Mouse (Mus musculus) limb, embryonic 11.5 days (tissue): ENCODE data around the gene Evi2a. TPM values are rescaled to one million over a fixed set of nuclear protein-coding genes. Genes with fewer than 3 reads are reported as not detected.

Experiments used
- ATAC-seq: fragments of 200-750 bp; cut with Nextera tagmentation; 2 replicates; pipeline ENCODE4 v1.8.0; 2017; ENCODE audit warnings: low read depth; ENCODE audit not compliant: insufficient number of reproducible peaks, low FRiP score, low TSS enrichment
- DNase-seq: peaks from one replicate; pipeline ENCODE4 v3.0.0-alpha.2; 2015; ENCODE audit warnings: low spot score
- H3K27ac ChIP-seq: fragments of 300-500 bp; sonication (generic); replicated peaks from 2 replicates; pipeline ENCODE4 v1.5.1; 2014; ENCODE audit warnings: low read depth, mild to moderate bottlenecking, low read length
- H3K27me3 ChIP-seq: fragments of 300-500 bp; sonication (generic); 2 replicates; pipeline ENCODE4 v1.6.1; 2014; ENCODE audit warnings: mild to moderate bottlenecking, low read length, mixed read lengths; ENCODE audit not compliant: control insufficient read depth, insufficient read depth
- H3K36me3 ChIP-seq: fragments of 300-500 bp; sonication (generic); 2 replicates; pipeline ENCODE4 v1.6.1; 2014; ENCODE audit warnings: mild to moderate bottlenecking, low read length, moderate library complexity, mixed read lengths; ENCODE audit not compliant: control insufficient read depth, insufficient read depth
- H3K4me1 ChIP-seq: fragments of 300-500 bp; sonication (generic); 2 replicates; pipeline ENCODE4 v1.6.1; 2014; ENCODE audit warnings: low read length, mixed read lengths; ENCODE audit not compliant: control insufficient read depth, insufficient read depth
- H3K4me2 ChIP-seq: fragments of 300-500 bp; sonication (generic); 2 replicates; pipeline ENCODE4 v1.6.1; 2014; ENCODE audit warnings: low read depth, mild to moderate bottlenecking, moderate library complexity; ENCODE audit not compliant: severe bottlenecking
- H3K4me3 ChIP-seq: fragments of 300-500 bp; sonication (generic); 2 replicates; pipeline ENCODE4 v1.5.1; 2014; ENCODE audit warnings: low read depth, low read length
- H3K9ac ChIP-seq: fragments of 300-500 bp; sonication (generic); 2 replicates; pipeline ENCODE4 v1.6.1; 2014; ENCODE audit warnings: mild to moderate bottlenecking, low read length
- H3K9me3 ChIP-seq: fragments of 300-500 bp; sonication (generic); 2 replicates; pipeline ENCODE4 v1.6.1; 2016; ENCODE audit warnings: low read length; ENCODE audit not compliant: control insufficient read depth
- WGBS: fragments of 180-500 bp; shearing (Covaris S2); extraction: QIAGEN DNeasy Blood & Tissue Kit; methylation state at CpG from one replicate; pipeline ENCODE4 v1.1.7; 2014; 5-methylcytosine and 5-hydroxymethylcytosine counted together
- polyA plus RNA-seq: library from polyadenylated mRNA; unstranded; fragments of >200 nt; fragmentation: Nextera tagmentation; extraction: Ambion mirVana; gene quantifications from 2 replicates; pipeline ENCODE4 v1.2.1, GENCODE M21; 2014

Evi2a gene
- polyA plus RNA-seq, 1 experiment from 2014 or later: 2.0 TPM

DNA sequence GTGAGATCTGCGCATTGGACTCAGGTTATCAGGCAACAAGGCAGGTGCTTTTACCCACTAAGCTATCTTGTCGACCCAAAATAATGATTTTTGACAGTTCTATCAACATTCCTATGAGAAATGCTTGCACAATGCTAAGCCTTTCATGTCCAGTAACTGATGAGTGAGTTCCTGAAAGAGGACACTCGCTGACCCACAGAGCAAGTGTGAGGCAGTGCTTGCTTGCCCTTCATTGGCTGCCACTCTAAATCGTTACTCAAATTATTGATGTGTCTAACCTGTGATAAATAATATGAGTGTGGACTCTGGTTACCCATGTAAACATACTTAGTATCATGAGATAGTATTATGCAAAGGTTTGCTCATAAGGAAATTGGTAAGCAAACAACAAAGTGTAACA is 30.1 kb upstream of the Evi2a start:
- DNase-seq (no peak), ATAC-seq (no peak)
- H3K9ac ChIP-seq: no peak overlapping the region
- WGBS: 94% methylated on average over 4 of the region's 4 CpGs
- no peak overlapping the region for H3K4me3 ChIP-seq
- H3K27me3 ChIP-seq: no peaks in the 10 kb centered on the region
- H3K9me3 ChIP-seq: no peaks in the 10 kb centered on the region
- no peak overlapping the region for H3K27ac ChIP-seq
- no peaks in the 10 kb centered on the region for H3K4me1 ChIP-seq
- no peak overlapping the region for H3K4me2 ChIP-seq
- peaks cover 5% of the 10 kb centered on the region; the same call in 1 of the 2 replicates for H3K36me3 ChIP-seq

DNA sequence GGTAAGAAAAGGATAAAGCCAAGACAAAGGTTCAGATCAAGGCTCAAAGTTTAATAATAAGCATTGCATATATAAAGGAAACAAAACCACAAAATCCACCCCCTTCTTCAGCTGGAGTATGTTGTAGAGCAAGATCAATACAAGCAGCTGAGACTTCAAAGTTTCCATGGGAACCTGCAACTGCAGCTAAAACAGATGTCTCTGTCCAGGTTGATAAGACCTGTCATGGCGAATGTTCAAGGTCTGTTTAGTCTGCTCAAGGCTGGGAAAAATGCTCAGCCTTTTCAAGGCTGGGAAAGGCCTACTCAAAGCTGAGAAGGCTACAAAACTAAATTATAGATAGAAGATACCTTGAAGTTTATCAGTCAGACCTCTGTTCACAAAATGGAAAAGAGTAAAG is 22.2 kb upstream of the Evi2a start:
- Histone ChIP-seq H3K4me1 (no peaks in the 10 kb centered on the region), H3K27ac (no peak overlapping the region), H3K4me2 (no peak overlapping the region), H3K4me3 (no peak overlapping the region), H3K9ac (no peak overlapping the region), H3K27me3 (no peaks in the 10 kb centered on the region), H3K36me3 (peaks cover 15% of the 10 kb centered on the region), H3K9me3 (no peaks in the 10 kb centered on the region)
- ATAC-seq (no peak), DNase-seq (no peak)
- 85% methylated on average over 1 of the region's 1 CpGs for WGBS

GRCm38 (mm10) chr11:79536293-79536692 is 5.9 kb upstream of the Evi2a start:
- no peak overlapping the region for H3K9ac ChIP-seq
- H3K9me3 ChIP-seq: no peaks in the 10 kb centered on the region
- ATAC-seq: no peak
- no peak overlapping the region for H3K4me2 ChIP-seq
- H3K36me3 ChIP-seq: no peaks in the 10 kb centered on the region
- no peak overlapping the region for H3K27ac ChIP-seq
- 92% methylated on average over 3 of the region's 3 CpGs for WGBS
- H3K4me3 ChIP-seq: no peak overlapping the region
- H3K27me3 ChIP-seq: no peaks in the 10 kb centered on the region
- H3K4me1 ChIP-seq: no peaks in the 10 kb centered on the region
- no peak for DNase-seq

GRCm38 (mm10) chr11:79535554-79535953 is 5.1 kb upstream of the Evi2a start:
- no peak for DNase-seq
- Histone ChIP-seq H3K27ac (no peak overlapping the region), H3K9ac (no peak overlapping the region), H3K27me3 (no peaks in the 10 kb centered on the region), H3K4me3 (no peak overlapping the region), H3K4me1 (no peaks in the 10 kb centered on the region), H3K4me2 (no peak overlapping the region), H3K36me3 (no peaks in the 10 kb centered on the region), H3K9me3 (no peaks in the 10 kb centered on the region)
- 89% methylated on average over 4 of the region's 4 CpGs for WGBS
- no peak for ATAC-seq

DNA sequence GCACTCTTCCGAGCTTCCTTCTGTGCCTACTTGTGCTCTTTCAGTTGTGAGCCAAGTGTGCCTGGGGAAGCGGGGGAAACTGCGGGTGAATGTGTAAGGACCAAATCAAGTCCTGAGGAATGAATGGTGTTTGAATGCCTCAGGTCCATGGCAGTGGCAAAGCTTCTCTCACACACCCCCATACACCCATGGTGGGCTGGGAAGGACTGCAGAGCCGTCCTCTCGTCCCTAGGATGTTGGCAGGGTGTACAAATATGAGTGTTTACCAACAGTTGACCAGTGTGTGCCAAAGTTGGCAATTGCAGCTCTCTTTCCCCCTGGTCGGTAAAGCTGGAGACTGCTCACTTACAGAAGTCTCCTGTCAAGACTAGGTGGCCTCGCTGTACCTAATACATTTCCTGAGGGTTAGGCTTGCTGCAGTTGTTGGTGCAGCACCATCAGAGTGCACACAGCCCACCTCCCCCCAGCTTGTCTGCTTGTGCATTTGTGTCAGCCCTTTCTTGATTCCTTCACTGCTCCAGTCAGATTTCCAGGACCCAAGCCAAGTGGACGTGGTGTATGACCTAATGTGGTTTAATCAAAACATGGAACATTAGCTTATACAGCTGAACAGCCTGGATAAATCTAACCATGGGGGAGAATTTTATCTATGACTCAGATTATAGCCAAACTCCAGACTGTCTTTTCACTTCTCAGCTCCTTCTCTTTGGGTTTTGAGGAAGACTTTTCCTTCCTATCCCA is 3.7 kb upstream of the Evi2a start:
- WGBS: 91% methylated on average over 8 of the region's 8 CpGs
- ATAC-seq: no peak
- no peaks in the 10 kb centered on the region for H3K36me3 ChIP-seq

DNA sequence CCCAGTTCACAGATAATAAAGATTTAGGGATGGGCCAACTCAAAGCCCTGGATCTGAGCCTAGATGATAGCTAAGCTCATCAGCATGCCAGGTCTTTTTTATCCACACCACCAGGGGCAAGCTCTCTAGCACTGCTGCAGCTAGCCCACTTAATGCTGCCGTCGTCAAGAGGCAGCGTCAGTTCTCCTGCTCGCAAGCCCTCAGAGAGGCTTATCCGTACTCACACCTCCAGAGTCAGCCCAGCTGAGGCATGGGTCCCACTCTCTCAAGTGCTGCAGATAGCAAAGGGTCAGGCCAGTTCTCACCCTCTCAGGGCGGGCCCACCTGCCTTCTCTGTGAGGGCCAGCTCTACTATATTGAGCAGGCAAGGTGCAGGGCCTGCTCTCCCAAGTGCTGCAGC is 2.9 kb upstream of the Evi2a start:
- Histone ChIP-seq H3K9ac (no peak overlapping the region), H3K27ac (no peak overlapping the region), H3K4me1 (no peaks in the 10 kb centered on the region), H3K9me3 (no peaks in the 10 kb centered on the region), H3K27me3 (no peaks in the 10 kb centered on the region), H3K4me3 (no peak overlapping the region), H3K36me3 (no peaks in the 10 kb centered on the region), H3K4me2 (no peak overlapping the region)
- ATAC-seq: no peak
- DNase-seq: no peak
- 74% methylated on average over 6 of the region's 6 CpGs for WGBS

More for the DNA sequence above, 3.7 kb upstream of the Evi2a start:
- Histone ChIP-seq H3K27ac (no peak overlapping the region), H3K4me2 (no peak overlapping the region), H3K9me3 (no peaks in the 10 kb centered on the region), H3K4me3 (no peak overlapping the region), H3K9ac (no peak overlapping the region), H3K4me1 (no peaks in the 10 kb centered on the region), H3K27me3 (no peaks in the 10 kb centered on the region)
- no peak for DNase-seq

GRCm38 (mm10) chr11:79531485-79531884 is 1.1 kb upstream of the Evi2a start:
- Histone ChIP-seq H3K9me3 (no peaks in the 10 kb centered on the region), H3K4me1 (no peaks in the 10 kb centered on the region), H3K36me3 (no peaks in the 10 kb centered on the region), H3K4me2 (no peak overlapping the region), H3K4me3 (no peak overlapping the region), H3K27me3 (no peaks in the 10 kb centered on the region), H3K9ac (no peak overlapping the region), H3K27ac (no peak overlapping the region)
- DNase-seq: no peak
- 91% methylated on average over 4 of the region's 4 CpGs for WGBS
- ATAC-seq: no peak

DNA sequence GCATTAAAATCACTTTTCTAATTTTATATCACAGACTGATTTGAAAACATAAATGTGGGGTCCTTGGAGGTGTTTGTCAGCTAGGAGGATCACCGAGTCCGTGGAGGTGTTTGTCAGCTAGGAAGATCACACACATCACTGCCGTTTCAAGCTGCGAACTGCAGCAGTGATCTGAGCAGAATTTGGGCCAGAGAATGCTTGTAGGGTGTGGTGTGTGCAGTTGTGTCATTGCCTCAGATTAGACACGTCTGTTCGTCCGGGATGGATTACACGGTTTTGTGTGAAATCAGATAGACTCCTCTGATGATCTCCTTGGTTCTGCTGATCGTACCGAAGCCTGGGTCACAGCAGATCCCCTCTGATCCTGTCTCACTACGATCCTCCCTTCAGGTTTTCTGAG is 365 bp upstream of the Evi2a start:
- H3K4me2 ChIP-seq: no peak overlapping the region
- 90% methylated on average over 11 of the region's 11 CpGs for WGBS
- no peaks in the 10 kb centered on the region for H3K36me3 ChIP-seq
- no peaks in the 10 kb centered on the region for H3K9me3 ChIP-seq
- H3K4me1 ChIP-seq: no peaks in the 10 kb centered on the region
- H3K27ac ChIP-seq: no peak overlapping the region
- no peak overlapping the region for H3K9ac ChIP-seq
- no peak for ATAC-seq
- H3K27me3 ChIP-seq: no peaks in the 10 kb centered on the region
- H3K4me3 ChIP-seq: no peak overlapping the region
- no peak for DNase-seq

GRCm38 (mm10) chr11:79529736-79530135 is 673 bp downstream of the Evi2a start:
- no peak overlapping the region for H3K9ac ChIP-seq
- H3K9me3 ChIP-seq: no peaks in the 10 kb centered on the region
- no peak overlapping the region for H3K4me3 ChIP-seq
- H3K36me3 ChIP-seq: no peaks in the 10 kb centered on the region
- H3K4me1 ChIP-seq: no peaks in the 10 kb centered on the region
- no peak for ATAC-seq
- H3K4me2 ChIP-seq: no peak overlapping the region
- no peaks in the 10 kb centered on the region for H3K27me3 ChIP-seq
- H3K27ac ChIP-seq: no peak overlapping the region
- 92% methylated on average over 2 of the region's 2 CpGs for WGBS
- no peak for DNase-seq
